30 mouse cellular contexts compared by ENCODE assay signal in genomic region chr6:125323547-125323946, GRCm38 (mm10). TPM values are rescaled to one million over a fixed set of nuclear protein-coding genes. Genes with fewer than 3 reads are reported as not detected.
A peak's percentile ranks its signal among the peaks of the same experiment; 100 is the strongest.
DNase-seq lines count a peak whose midpoint lies in the region; ATAC-seq and TF ChIP-seq lines count a peak whose summit lies in the region.
"Had no signal": no experiment of that assay in that cellular context is flagged by ENCODE, and none has a peak within 500 bp of the region (broad histone marks: within the 10 kb centered on the region; RNA-seq: fewer than 3 reads in every experiment).

No protein-coding gene starts in this region.

- 53% methylated on average over 6 of the region's 6 CpGs for WGBS in kidney, postnatal 0 days
- WGBS in lung, embryonic 16.5 days = 28% methylated on average over 6 of the region's 6 CpGs
- 25% methylated on average over 6 of the region's 6 CpGs for WGBS in lung, postnatal 0 days

- TF ChIP-seq CTCF in kidney, postnatal 0 days (IDR thresholded peaks at IDR 0.05; ENCODE audit: low read depth) = no peak
- TF ChIP-seq CTCF in lung, postnatal 0 days (IDR thresholded peaks at IDR 0.05) = no peak

- peak; percentile 78 for TF ChIP-seq EP300 in lung, postnatal 0 days (IDR thresholded peaks at IDR 0.05)

- H3K4me1 ChIP-seq in kidney, postnatal 0 days (replicated peaks; ENCODE audit: insufficient read depth, low read length) = no peaks in the 10 kb centered on the region
- peaks cover 23% of the 10 kb centered on the region for H3K4me1 ChIP-seq in lung, embryonic 16.5 days (replicated peaks; ENCODE audit: control insufficient read depth, insufficient read depth, low read length)
- H3K4me1 ChIP-seq in lung, postnatal 0 days (ENCODE audit: insufficient read depth, low read depth, low read length) = no peaks in the 10 kb centered on the region

- H3K4me3 ChIP-seq in kidney, postnatal 0 days (replicated peaks; ENCODE audit: low read depth, low read length) = no peak overlapping the region; the same call in 1 of the 2 replicates
- peak overlapping the region; percentile 4; the same call in 1 of the 2 replicates for H3K4me3 ChIP-seq in lung, embryonic 16.5 days (ENCODE audit: low read length)
- H3K4me3 ChIP-seq in lung, postnatal 0 days (ENCODE audit: low read depth, low read length) = peak overlapping the region; percentile 47
- H3K4me3 ChIP-seq: embryonic facial prominence, embryonic 15.5 days; forebrain, embryonic 12.5 days; heart, adult 2 months; heart, embryonic 15.5 days; hindbrain, embryonic 10.5 days had no signal

- ATAC-seq in kidney, postnatal 0 days (replicated peaks; ENCODE audit: low FRiP score, low read depth) = no peak
- no peak; the same call in 1 of the 2 replicates for ATAC-seq in lung, embryonic 16.5 days (ENCODE audit: low read depth)
- peak; percentile 9; the same call in 1 of the 2 replicates for ATAC-seq in lung, postnatal 0 days
- ATAC-seq: forebrain, embryonic 16.5 days had no signal

- DNase-seq in kidney, postnatal 0 days (ENCODE audit: low spot score) = no peak
- no peak for DNase-seq in kidney, adult 11 months
- DNase-seq in lung, postnatal 10 days = no peak
- peak; percentile 40 for DNase-seq in 3T3-L1 (ENCODE audit: low read depth, low spot score)
- DNase-seq in lung, postnatal 0 days (ENCODE audit: low spot score) = peak; percentile 75
- DNase-seq in adrenal gland, postnatal 4 days (ENCODE audit: low spot score in 2 of 2) = no peak
- no peak for DNase-seq in B cell, adult 2 months
- DNase-seq: adrenal gland, adult 8-10 months; adrenal gland, postnatal 36 days; cerebellum, adult 11 months; cerebellum, adult 8-10 months; cerebellum, postnatal 14 days; embryo, embryonic 11 days; gastrocnemius, postnatal 10 days; heart, adult 2 months had no signal

- no peaks in the 10 kb centered on the region for H3K36me3 ChIP-seq in kidney, postnatal 0 days (ENCODE audit: insufficient read depth, low read length)
- H3K36me3 ChIP-seq in lung, embryonic 16.5 days (ENCODE audit: control insufficient read depth, insufficient read depth, low read length) = no peaks in the 10 kb centered on the region
- H3K36me3 ChIP-seq in lung, postnatal 0 days (ENCODE audit: insufficient read depth, low read length) = no peaks in the 10 kb centered on the region
- H3K36me3 ChIP-seq: embryonic facial prominence, embryonic 15.5 days; forebrain, embryonic 12.5 days; heart, embryonic 15.5 days; hindbrain, embryonic 10.5 days had no signal

- H3K9me3 ChIP-seq in kidney, postnatal 0 days (replicated peaks; ENCODE audit: low read length) = no peaks in the 10 kb centered on the region
- H3K9me3 ChIP-seq in lung, embryonic 16.5 days (ENCODE audit: control insufficient read depth, low read length) = no peaks in the 10 kb centered on the region
- H3K9me3 ChIP-seq in lung, postnatal 0 days (ENCODE audit: low read length) = no peaks in the 10 kb centered on the region
- H3K9me3 ChIP-seq: embryonic facial prominence, embryonic 15.5 days; forebrain, embryonic 12.5 days; heart, embryonic 15.5 days; hindbrain, embryonic 10.5 days had no signal

- no peaks in the 10 kb centered on the region for H3K27me3 ChIP-seq in kidney, postnatal 0 days (ENCODE audit: insufficient read depth, low read length)
- H3K27me3 ChIP-seq in lung, embryonic 16.5 days (ENCODE audit: control insufficient read depth, insufficient read depth, low read depth, low read length) = peaks cover 14% of the 10 kb centered on the region
- H3K27me3 ChIP-seq in lung, postnatal 0 days (replicated peaks; ENCODE audit: insufficient read depth, low read length) = no peaks in the 10 kb centered on the region

- H3K9ac ChIP-seq in kidney, postnatal 0 days (ENCODE audit: low read depth, low read length) = no peak overlapping the region
- H3K9ac ChIP-seq in lung, embryonic 16.5 days (ENCODE audit: low read length) = no peak overlapping the region
- H3K9ac ChIP-seq in lung, postnatal 0 days (replicated peaks; ENCODE audit: low read depth) = peak overlapping the region; percentile 20; the same call in 1 of the 2 replicates
- H3K9ac ChIP-seq: embryonic facial prominence, embryonic 15.5 days; forebrain, embryonic 12.5 days; heart, embryonic 15.5 days; hindbrain, embryonic 14.5 days had no signal

- H3K27ac ChIP-seq in kidney, postnatal 0 days = no peak overlapping the region
- H3K27ac ChIP-seq in lung, embryonic 16.5 days (ENCODE audit: low read length) = no peak overlapping the region
- H3K27ac ChIP-seq in lung, postnatal 0 days (ENCODE audit: low read length) = peak overlapping the region; percentile 98
- H3K27ac ChIP-seq: embryonic facial prominence, embryonic 15.5 days; forebrain, embryonic 12.5 days; heart, adult 2 months; heart, embryonic 15.5 days; hindbrain, embryonic 10.5 days; hindbrain, embryonic 14.5 days had no signal

- H3K4me2 ChIP-seq in kidney, postnatal 0 days (ENCODE audit: low read length) = peak overlapping the region; percentile 30
- H3K4me2 ChIP-seq in lung, embryonic 16.5 days (ENCODE audit: low read depth, low read length) = peak overlapping the region; percentile 23; the same call in 1 of the 2 replicates
- H3K4me2 ChIP-seq in lung, postnatal 0 days (replicated peaks; ENCODE audit: low read depth, low read length) = peak overlapping the region; percentile 46
- H3K4me2 ChIP-seq: embryonic facial prominence, embryonic 15.5 days; forebrain, embryonic 12.5 days; heart, embryonic 11.5 days; heart, embryonic 15.5 days; hindbrain, embryonic 14.5 days had no signal

RNA-seq across cellular contexts. Expression of gene Scnn1a, which starts 3.1 kb away (rescaled TPM):
- 19.9 and 22.7 TPM in 2 replicates for polyA plus RNA-seq in kidney, postnatal 0 days (2015; fragmentation: Nextera tagmentation; extraction: Ambion mirVana)
- polyA plus RNA-seq in lung, embryonic 16.5 days (2015; fragmentation: Nextera tagmentation; extraction: Ambion mirVana) = 9.1 and 13.4 TPM in 2 replicates
- 106 and 123 TPM in 2 replicates for polyA plus RNA-seq in lung, postnatal 0 days (2015; fragmentation: Nextera tagmentation; extraction: Ambion mirVana)
- total RNA-seq in adrenal gland, postnatal 4 days (2021) = 1 to 10 TPM; 1.7 to 4.5 TPM
- total RNA-seq: CH12.LX had no signal

RNA-seq across cellular contexts. Expression of gene Ltbr, which starts 9.9 kb away (rescaled TPM):
- polyA plus RNA-seq in kidney, postnatal 0 days (2015; fragmentation: Nextera tagmentation; extraction: Ambion mirVana) = 69.8 and 71.6 TPM in 2 replicates
- polyA plus RNA-seq in lung, embryonic 16.5 days (2015; fragmentation: Nextera tagmentation; extraction: Ambion mirVana) = 91.1 and 96.4 TPM in 2 replicates
- 96.7 and 100 TPM in 2 replicates for polyA plus RNA-seq in lung, postnatal 0 days (2015; fragmentation: Nextera tagmentation; extraction: Ambion mirVana)
- 10 to 100 TPM; 88.9 to 89.8 TPM for total RNA-seq in adrenal gland, postnatal 4 days (2021)
- total RNA-seq: CH12.LX had no signal

RNA-seq across cellular contexts. Expression of gene Tnfrsf1a, which starts 25.6 kb away (rescaled TPM):
- polyA plus RNA-seq in kidney, postnatal 0 days (2015; fragmentation: Nextera tagmentation; extraction: Ambion mirVana) = 77.9 and 80.4 TPM in 2 replicates
- polyA plus RNA-seq in lung, embryonic 16.5 days (2015; fragmentation: Nextera tagmentation; extraction: Ambion mirVana) = 115 and 117 TPM in 2 replicates
- 107 and 108 TPM in 2 replicates for polyA plus RNA-seq in lung, postnatal 0 days (2015; fragmentation: Nextera tagmentation; extraction: Ambion mirVana)
- total RNA-seq in adrenal gland, postnatal 4 days (2021) = 100 to 1,000 TPM; 219 to 241 TPM

RNA-seq across cellular contexts. Expression of gene Tuba3a, which starts 37.7 kb away (rescaled TPM):
- 0.17 TPM in 1 of 2 replicates, not detected in the other for polyA plus RNA-seq in kidney, postnatal 0 days (2015; fragmentation: Nextera tagmentation; extraction: Ambion mirVana)
- 0.16 TPM in 1 of 2 replicates, not detected in the other for polyA plus RNA-seq in lung, embryonic 16.5 days (2015; fragmentation: Nextera tagmentation; extraction: Ambion mirVana)
- not detected in 2 replicates for polyA plus RNA-seq in lung, postnatal 0 days (2015; fragmentation: Nextera tagmentation; extraction: Ambion mirVana)
- not detected for total RNA-seq in adrenal gland, postnatal 4 days (2021)
- total RNA-seq: adrenal gland, adult 8-10 months; adrenal gland, postnatal 36 days; CH12.LX; common myeloid progenitor, adult 5-6 weeks; gastrocnemius, postnatal 10 days; gastrocnemius, postnatal 4 days; heart, adult 2 months; heart, postnatal 25 days had no signal
- polyA plus RNA-seq: brain, embryonic 14.5 days; embryonic facial prominence, embryonic 11.5 days; forebrain, embryonic 12.5 days; forebrain, embryonic 16.5 days; frontal cortex, adult 2 months; hindbrain, embryonic 10.5 days; hindbrain, embryonic 14.5 days had no signal

RNA-seq across cellular contexts. Expression of gene Plekhg6, which starts 57.0 kb away (rescaled TPM):
- 3.1 and 3.4 TPM in 2 replicates for polyA plus RNA-seq in kidney, postnatal 0 days (2015; fragmentation: Nextera tagmentation; extraction: Ambion mirVana)
- polyA plus RNA-seq in lung, embryonic 16.5 days (2015; fragmentation: Nextera tagmentation; extraction: Ambion mirVana) = 0.49 and 0.99 TPM in 2 replicates
- 0.50 and 0.82 TPM in 2 replicates for polyA plus RNA-seq in lung, postnatal 0 days (2015; fragmentation: Nextera tagmentation; extraction: Ambion mirVana)
- total RNA-seq in adrenal gland, postnatal 4 days (2021) = under 1 TPM; 0.59 to 0.62 TPM
- total RNA-seq: CH12.LX; common myeloid progenitor, adult 5-6 weeks; heart, postnatal 25 days had no signal
- polyA plus RNA-seq: forebrain, embryonic 16.5 days; heart, embryonic 11.5 days had no signal

Comparison
In these comparisons a context has a peak if more than half of its experiments do, and no peak if none do; other contexts are left out.
1. DNase-seq: peak in 3T3-L1 (single experiment) and lung, postnatal 0 days (single experiment); none in kidney, postnatal 0 days (single experiment), kidney, adult 11 months (single experiment), lung, postnatal 10 days (single experiment), adrenal gland, postnatal 4 days (0 of 2) and B cell, adult 2 months (0 of 2).
2. Peak in every context shown above with its lines, with median percentiles within 50 percentile points of each other: H3K4me2 ChIP-seq.